Mouse (Mus musculus): ENCODE results near the gene Fbxw15.
"Not testable (repeated sequence)": the region's sequence is repeated elsewhere in the genome, so short reads cannot be mapped to it uniquely, and the experiment has no call there.

- not testable (repeated sequence) for TF ChIP-seq FLI1 (IDR thresholded peaks at IDR 0.05; ENCODE audit: low read length); GATA1 (IDR thresholded peaks at IDR 0.05; ENCODE audit: borderline replicate concordance, low read length)
These were observed 6.0 kb downstream of the Fbxw15 start for GRCm38 (mm10) chr9:109562106-109562505.

Data from megakaryocyte, embryonic 14.5 days (primary cell).